Mouse (Mus musculus) embryonic facial prominence, embryonic 13.5 days (tissue): ENCODE results near the gene Slc4a7. TPM values are rescaled to one million over a fixed set of nuclear protein-coding genes. Genes with fewer than 3 reads are reported as not detected.

Experiments used
- ATAC-seq: fragments of 200-750 bp; cut with Nextera tagmentation; 2 replicates; pipeline ENCODE4 v1.8.0; 2017; ENCODE audit warnings: low read depth; ENCODE audit not compliant: insufficient number of reproducible peaks, insufficient read depth, low FRiP score, low TSS enrichment
- H3K27ac ChIP-seq: fragments of 300-500 bp; sonication (generic); 2 replicates; pipeline ENCODE4 v1.5.1; 2015; ENCODE audit warnings: moderate library complexity, mild to moderate bottlenecking, inconsistent platforms
- H3K27me3 ChIP-seq: fragments of 300-500 bp; sonication (generic); 2 replicates; pipeline ENCODE4 v1.6.1; 2015; ENCODE audit warnings: mild to moderate bottlenecking, inconsistent platforms
- H3K36me3 ChIP-seq: fragments of 300-500 bp; sonication (generic); 2 replicates; pipeline ENCODE4 v1.6.1; 2015; ENCODE audit warnings: mild to moderate bottlenecking, inconsistent platforms
- H3K4me1 ChIP-seq: fragments of 300-500 bp; sonication (generic); 2 replicates; pipeline ENCODE4 v1.6.1; 2015; ENCODE audit warnings: inconsistent platforms
- H3K4me2 ChIP-seq: fragments of 300-500 bp; sonication (generic); 2 replicates; pipeline ENCODE4 v1.6.1; 2015; ENCODE audit warnings: moderate library complexity, mild to moderate bottlenecking, inconsistent platforms
- H3K4me3 ChIP-seq: fragments of 300-500 bp; sonication (generic); 2 replicates; pipeline ENCODE4 v1.5.1; 2015; ENCODE audit warnings: mild to moderate bottlenecking, inconsistent platforms
- H3K9ac ChIP-seq: fragments of 300-500 bp; sonication (generic); 2 replicates; pipeline ENCODE4 v1.6.1; 2015; ENCODE audit warnings: mild to moderate bottlenecking, inconsistent platforms
- H3K9me3 ChIP-seq: fragments of 300-500 bp; sonication (generic); 2 replicates; pipeline ENCODE4 v1.6.1; 2016; ENCODE audit warnings: inconsistent platforms
- WGBS: fragments of 180-500 bp; shearing (Covaris S2); methylation state at CpG from one replicate; pipeline ENCODE4 v1.1.7; 2015; ENCODE audit warnings: mixed read lengths; 5-methylcytosine and 5-hydroxymethylcytosine counted together
- polyA plus RNA-seq: library from polyadenylated mRNA; unstranded; fragments of >200 nt; fragmentation: Nextera tagmentation; extraction: Ambion mirVana; gene quantifications from 2 replicates; pipeline ENCODE4 v1.2.1, GENCODE M21; 2015

The Slc4a7 gene
- polyA plus RNA-seq = 22.2 and 23.3 TPM in 2 replicates

DNA sequence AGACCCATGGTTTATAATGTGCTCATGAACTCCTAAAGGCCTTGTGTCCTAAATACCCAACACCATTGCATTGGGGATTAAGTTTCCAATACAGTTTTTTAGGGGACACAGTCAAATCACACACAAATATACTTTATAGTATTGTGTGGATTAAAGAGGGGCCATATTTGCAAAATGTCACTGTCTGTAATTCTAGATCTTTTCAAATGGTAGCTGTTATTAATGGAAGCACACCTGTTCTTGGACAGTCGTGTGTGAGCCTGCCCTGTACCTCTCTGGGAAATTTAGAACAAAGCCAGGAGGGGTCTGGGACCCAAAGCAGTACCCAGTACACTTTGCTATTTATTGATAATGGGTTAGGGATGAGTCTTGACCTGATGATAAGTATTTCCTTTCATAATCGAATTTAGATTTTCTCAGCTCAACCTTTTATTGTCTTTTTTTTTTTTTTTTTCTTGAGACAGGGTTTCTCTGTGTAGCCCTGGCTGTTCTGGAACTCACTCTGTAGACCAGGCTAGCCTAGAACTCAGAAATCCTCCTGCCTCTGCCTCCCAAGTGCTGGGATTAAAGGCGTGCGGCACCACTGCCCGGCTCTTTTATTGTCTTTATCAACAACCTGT is at the start of gene Slc4a7:
TSS of gene Slc4a7 (plus strand) at position 570 of the 620 bp plus-strand sequence.
- Histone ChIP-seq H3K4me2 (peak within 1 kb of the TSS; percentile 64), H3K4me3 (peak within 1 kb of the TSS; percentile 91), H3K9me3 (no peaks in the 10 kb centered on the region), H3K4me1 (peaks cover 16% of the 10 kb centered on the region), H3K9ac (peak within 1 kb of the TSS; percentile 98), H3K27me3 (no peaks in the 10 kb centered on the region), H3K36me3 (no peaks in the 10 kb centered on the region), H3K27ac (peak within 1 kb of the TSS; percentile 98)
- 87% methylated on average over 5 of the region's 5 CpGs for WGBS
- no peak for ATAC-seq

DNA sequence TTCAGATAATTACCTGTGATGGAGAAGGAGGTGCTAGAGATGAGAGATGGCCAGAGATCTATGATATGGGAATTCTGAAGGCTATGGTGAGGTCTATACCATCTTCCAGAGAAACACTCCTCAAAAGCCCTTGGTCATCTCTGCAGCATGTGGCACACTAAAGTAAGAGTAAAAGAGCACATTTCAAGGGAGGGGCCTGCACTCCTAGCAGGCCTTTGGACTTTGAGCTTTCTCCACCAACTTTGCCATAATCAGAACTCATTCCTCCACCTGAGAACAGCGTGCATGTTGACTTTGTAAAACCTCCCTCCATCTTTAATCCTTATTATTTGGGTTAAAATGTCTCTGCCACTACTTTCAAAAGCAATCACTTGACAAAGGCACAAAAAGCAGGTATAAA is 31.5 kb upstream of the Slc4a7 start:
- no peaks in the 10 kb centered on the region for H3K9me3 ChIP-seq
- no peak overlapping the region for H3K4me2 ChIP-seq
- ATAC-seq = no peak
- 81% methylated on average over 1 of the region's 1 CpGs for WGBS
- H3K4me3 ChIP-seq = no peak overlapping the region
- H3K27me3 ChIP-seq = no peaks in the 10 kb centered on the region
- no peak overlapping the region for H3K9ac ChIP-seq
- no peaks in the 10 kb centered on the region for H3K4me1 ChIP-seq
- H3K36me3 ChIP-seq = no peaks in the 10 kb centered on the region
- H3K27ac ChIP-seq = no peak overlapping the region

DNA sequence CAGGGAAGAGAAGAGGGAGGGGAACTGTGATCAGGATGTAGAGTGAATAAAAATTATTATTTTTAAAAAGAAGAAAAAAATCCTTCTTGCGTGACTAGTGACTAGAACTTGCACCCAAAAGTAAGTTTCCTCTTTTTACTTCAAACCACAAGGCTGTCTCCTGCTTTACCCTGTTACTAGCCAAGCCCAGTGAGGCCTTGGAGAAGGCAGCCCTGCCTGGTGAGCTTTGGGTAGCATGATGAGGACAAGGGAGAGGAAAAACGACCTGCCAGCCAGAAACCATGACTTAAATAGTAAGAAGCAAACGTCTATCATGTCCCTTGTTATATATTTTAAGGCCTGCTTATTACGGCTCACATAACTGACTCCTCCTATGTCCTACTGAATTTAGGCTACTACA is 20.5 kb upstream of the Slc4a7 start:
- Histone ChIP-seq H3K4me3 (no peak overlapping the region), H3K4me1 (no peaks in the 10 kb centered on the region), H3K36me3 (no peaks in the 10 kb centered on the region), H3K27me3 (no peaks in the 10 kb centered on the region), H3K4me2 (no peak overlapping the region), H3K27ac (no peak overlapping the region), H3K9ac (no peak overlapping the region), H3K9me3 (no peaks in the 10 kb centered on the region)
- ATAC-seq = no peak
- 69% methylated on average over 4 of the region's 4 CpGs for WGBS

DNA sequence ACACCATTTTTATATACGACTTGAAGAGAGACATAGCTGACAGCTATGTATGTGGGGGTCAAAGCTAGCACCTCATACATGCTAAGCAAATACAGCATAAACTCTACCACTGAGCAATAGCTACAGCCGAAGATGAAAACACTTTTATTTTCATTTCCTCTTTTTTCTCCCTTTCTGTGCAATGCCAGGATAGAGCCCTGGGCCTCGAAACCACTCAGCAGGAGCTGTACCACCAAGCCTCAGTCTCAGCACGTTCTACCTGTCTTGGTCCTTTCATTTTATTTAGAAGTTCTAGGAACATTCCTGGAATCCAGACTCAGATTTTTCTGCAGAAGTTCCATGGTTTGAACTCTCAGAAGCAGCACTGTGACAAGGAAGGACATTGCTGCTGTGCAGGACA is 17.3 kb upstream of the Slc4a7 start:
- Histone ChIP-seq H3K4me1 (no peaks in the 10 kb centered on the region), H3K4me2 (no peak overlapping the region), H3K27me3 (no peaks in the 10 kb centered on the region), H3K27ac (no peak overlapping the region), H3K9ac (no peak overlapping the region), H3K36me3 (no peaks in the 10 kb centered on the region), H3K4me3 (no peak overlapping the region), H3K9me3 (no peaks in the 10 kb centered on the region)
- no peak for ATAC-seq
- 75% methylated on average over 4 of the region's 4 CpGs for WGBS

DNA sequence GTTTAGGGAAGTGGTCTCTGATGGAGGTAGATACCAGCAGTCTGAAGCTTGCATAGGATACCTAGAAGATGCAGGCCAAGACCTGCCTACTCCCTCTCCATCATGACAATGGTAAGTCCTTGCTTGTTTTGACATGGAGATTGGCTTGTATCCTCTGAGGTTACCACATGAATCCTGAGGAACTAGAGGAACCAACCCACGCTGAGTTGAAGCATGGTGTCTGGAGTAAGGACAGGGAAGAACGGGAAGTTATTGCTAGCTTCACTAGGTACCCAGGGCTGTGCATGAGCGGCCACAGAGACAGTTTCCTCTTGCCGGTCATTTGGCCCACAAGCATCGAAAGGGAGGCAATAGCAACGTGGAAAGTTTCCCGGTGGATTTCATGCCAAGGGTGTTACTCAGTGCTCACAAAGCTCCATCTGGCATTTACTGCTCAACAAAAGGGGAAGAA is 16.0 kb upstream of the Slc4a7 start:
- WGBS = 79% methylated on average over 7 of the region's 7 CpGs
- ATAC-seq = no peak
- Histone ChIP-seq H3K27ac (no peak overlapping the region), H3K36me3 (no peaks in the 10 kb centered on the region), H3K4me2 (no peak overlapping the region), H3K9me3 (no peaks in the 10 kb centered on the region), H3K27me3 (no peaks in the 10 kb centered on the region), H3K9ac (no peak overlapping the region), H3K4me3 (no peak overlapping the region), H3K4me1 (no peaks in the 10 kb centered on the region)

DNA sequence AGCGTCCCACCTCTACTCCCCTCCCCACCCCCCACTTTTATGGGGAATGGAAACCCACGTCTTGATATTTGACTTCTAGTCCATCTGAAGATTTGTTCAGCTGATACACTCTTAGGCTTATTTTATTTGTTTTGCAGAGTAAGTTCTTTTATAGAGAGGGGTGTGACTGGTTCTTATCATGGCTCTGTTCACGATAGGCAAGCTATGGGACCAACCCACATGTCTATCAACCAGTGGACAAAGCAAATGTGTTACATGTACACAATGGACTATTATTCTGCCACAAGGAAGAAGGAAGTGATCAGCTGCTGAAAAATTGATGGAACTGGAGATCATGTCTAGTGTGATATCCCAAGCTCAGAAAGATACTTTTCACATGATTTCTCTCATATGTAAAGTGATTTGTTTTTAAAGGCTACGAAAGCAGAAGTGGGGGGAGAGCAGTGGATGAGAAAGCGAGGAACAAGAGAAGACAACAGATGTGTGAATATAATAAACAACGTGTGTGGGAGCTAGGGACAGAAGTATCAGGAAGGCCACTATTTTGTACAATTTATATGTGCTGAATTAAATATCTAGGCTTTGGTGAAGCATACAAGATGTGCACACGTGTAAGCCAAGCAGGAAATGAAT is 14.7 kb upstream of the Slc4a7 start:
- no peak overlapping the region for H3K4me2 ChIP-seq
- no peaks in the 10 kb centered on the region for H3K9me3 ChIP-seq
- H3K4me1 ChIP-seq = no peaks in the 10 kb centered on the region
- ATAC-seq = no peak
- H3K36me3 ChIP-seq = no peaks in the 10 kb centered on the region
- no peak overlapping the region for H3K9ac ChIP-seq
- WGBS = 71% methylated on average over 7 of the region's 7 CpGs
- no peaks in the 10 kb centered on the region for H3K27me3 ChIP-seq
- no peak overlapping the region for H3K4me3 ChIP-seq
- no peak overlapping the region for H3K27ac ChIP-seq

DNA sequence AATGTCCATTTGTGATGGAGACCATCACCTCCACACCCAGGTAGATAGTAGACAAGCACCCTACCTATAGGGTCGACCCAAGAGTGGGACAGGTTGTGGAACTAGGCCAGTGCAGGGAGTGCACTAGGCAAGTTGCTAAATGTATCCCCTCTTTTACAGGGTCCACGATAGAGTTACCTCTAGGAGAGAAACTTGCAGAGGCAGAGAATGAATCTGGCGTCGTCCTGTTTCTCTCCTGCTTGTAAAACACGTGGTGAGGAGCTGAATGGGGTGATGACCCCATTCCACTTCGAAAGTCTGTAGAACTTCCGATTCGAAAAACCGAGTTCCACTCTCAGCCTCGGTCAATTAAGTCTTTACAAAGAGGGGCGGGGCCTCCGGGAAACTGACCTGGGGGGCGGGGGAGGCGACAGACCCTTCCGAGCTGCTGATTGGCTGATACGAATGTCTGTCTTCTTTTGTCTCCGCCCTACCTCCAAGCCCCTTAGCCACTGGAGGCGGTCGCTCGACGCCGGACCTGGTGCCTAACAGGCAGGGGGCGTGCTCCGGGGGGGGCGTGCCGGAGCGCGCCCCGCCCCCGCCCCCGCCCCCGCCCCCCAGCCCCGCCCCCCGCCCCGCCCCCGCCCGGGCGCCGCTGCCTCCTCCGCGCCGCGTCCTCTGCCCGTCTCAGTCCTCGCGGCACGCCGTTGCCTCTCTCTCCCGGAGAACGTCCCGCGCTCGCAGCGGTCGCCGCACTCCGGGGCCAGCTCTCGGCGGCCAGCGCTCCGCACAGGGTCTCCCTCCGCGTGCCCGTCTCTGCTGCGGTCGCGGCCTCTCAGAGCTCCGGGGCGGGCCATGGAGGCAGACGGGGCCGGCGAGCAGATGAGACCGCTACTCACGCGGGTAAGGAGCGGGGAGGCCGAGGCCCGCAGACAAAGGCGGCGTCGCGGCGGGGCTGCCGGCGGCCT is 593 bp downstream of the Slc4a7 start:
- H3K4me3 ChIP-seq = peak overlapping the region; percentile 91
- H3K9me3 ChIP-seq = no peaks in the 10 kb centered on the region
- peak overlapping the region; percentile 98 for H3K27ac ChIP-seq
- no peaks in the 10 kb centered on the region for H3K27me3 ChIP-seq
- H3K9ac ChIP-seq = peak overlapping the region; percentile 98
- under 1% methylated on average over 40 of the region's 85 CpGs for WGBS
- ATAC-seq = peak; percentile 98
- peak overlapping the region; percentile 64 for H3K4me2 ChIP-seq
- peaks cover 16% of the 10 kb centered on the region for H3K4me1 ChIP-seq
- H3K36me3 ChIP-seq = no peaks in the 10 kb centered on the region

DNA sequence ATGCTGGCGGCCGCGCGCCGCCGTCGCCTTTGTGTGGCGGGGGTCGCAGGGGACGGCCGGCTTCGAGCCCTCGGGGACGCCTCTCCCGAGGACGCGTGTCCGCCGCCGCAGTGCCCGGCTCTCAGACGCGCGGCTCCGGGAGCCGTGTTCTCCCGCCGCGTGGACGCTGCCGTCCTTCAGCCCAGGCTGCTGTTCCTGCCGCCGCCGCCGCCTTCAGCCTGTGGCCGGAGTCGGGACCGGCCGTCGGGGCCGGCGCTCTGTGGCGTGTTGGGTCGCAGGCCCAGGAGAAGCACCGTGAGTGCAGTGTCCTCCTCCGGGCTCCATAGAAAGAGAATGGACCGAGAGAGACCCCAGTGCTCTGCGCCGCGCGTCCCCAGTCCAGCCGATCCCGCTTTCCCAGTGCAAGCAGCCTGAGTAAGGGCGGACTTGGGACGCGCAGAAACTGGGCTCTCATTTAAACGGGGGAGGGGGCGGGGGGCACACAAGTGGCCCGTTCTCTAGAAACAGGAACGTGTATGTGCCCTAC is 1.3 kb downstream of the Slc4a7 start:
- H3K36me3 ChIP-seq = peaks cover 2% of the 10 kb centered on the region
- H3K4me2 ChIP-seq = peak overlapping the region; percentile 64
- H3K4me3 ChIP-seq = peak overlapping the region; percentile 91
- ATAC-seq = peak; percentile 23
- H3K9me3 ChIP-seq = no peaks in the 10 kb centered on the region
- H3K9ac ChIP-seq = peak overlapping the region; percentile 98
- under 1% methylated on average over 48 of the region's 60 CpGs for WGBS
- H3K27me3 ChIP-seq = no peaks in the 10 kb centered on the region
- H3K4me1 ChIP-seq = peaks cover 16% of the 10 kb centered on the region
- peak overlapping the region; percentile 98 for H3K27ac ChIP-seq

DNA sequence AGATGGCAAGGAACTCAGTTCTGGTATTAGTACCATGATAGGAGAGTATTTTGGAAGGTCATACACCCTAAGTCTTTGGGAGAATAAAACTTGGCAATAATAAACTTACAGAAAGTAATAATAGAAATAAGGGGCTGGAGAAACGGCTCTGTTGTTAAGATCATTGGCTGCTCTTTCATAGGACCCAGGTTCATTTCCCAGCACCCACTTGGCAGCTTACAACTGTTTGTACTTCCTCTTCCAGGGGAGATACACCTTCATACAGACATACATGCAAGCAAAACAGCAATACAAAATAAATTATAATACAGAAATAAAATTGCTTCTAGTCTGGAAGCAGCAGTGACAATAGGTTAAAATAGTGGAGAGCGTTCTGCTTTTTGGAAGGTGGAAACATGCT is 2.6 kb downstream of the Slc4a7 start:
- Histone ChIP-seq H3K4me2 (peak overlapping the region; percentile 64), H3K9ac (peak overlapping the region; percentile 98), H3K9me3 (no peaks in the 10 kb centered on the region), H3K27me3 (no peaks in the 10 kb centered on the region), H3K36me3 (peaks cover 5% of the 10 kb centered on the region), H3K27ac (no peak overlapping the region), H3K4me1 (peaks cover 16% of the 10 kb centered on the region), H3K4me3 (peak overlapping the region; percentile 91)
- WGBS = 74% methylated on average over 2 of the region's 2 CpGs
- no peak for ATAC-seq

DNA sequence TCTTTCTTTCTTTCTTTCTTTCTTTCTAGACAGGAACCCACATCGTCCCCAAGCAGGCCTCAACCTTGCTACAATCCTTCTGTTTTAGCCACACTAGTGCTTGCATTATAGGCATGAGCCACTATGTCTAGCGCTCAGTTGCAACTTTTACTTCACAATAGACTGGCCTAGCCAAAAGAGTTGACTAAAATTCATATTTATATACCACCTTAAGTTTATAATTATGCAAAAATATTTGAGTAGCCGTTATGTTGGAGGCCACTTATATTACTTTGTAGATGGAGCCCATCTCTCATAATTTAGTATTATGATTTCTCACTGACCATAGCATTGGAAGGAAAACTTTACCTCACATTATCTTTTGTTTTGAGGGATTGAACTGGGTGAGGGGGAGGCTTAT is 3.0 kb downstream of the Slc4a7 start:
- WGBS = 81% methylated on average over 3 of the region's 3 CpGs
- Histone ChIP-seq H3K27me3 (no peaks in the 10 kb centered on the region), H3K4me3 (no peak overlapping the region), H3K27ac (no peak overlapping the region), H3K4me2 (peak overlapping the region; percentile 64), H3K36me3 (peaks cover 5% of the 10 kb centered on the region), H3K9me3 (no peaks in the 10 kb centered on the region), H3K9ac (no peak overlapping the region), H3K4me1 (peaks cover 16% of the 10 kb centered on the region)
- no peak for ATAC-seq

DNA sequence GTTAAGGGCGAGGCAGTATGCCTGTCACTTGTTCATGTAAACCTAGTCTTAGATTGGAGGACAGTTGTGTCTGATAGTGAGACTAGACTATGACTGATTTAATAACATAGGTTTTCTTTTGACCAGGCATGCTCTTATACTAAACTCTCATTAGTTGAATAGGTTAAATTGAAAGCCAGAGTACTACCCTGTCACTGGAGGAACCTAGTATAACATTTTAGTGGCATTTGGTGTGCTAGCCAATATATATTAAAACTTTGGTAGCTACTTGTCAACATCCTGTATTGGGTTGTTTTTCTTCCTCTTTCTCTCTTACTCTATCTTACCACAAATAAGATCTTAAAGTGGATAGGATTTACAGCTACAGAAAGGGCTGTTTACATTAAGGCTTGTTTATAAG is 4.3 kb downstream of the Slc4a7 start:
- Histone ChIP-seq H3K9me3 (no peaks in the 10 kb centered on the region), H3K36me3 (peaks cover 14% of the 10 kb centered on the region), H3K9ac (no peak overlapping the region), H3K27ac (no peak overlapping the region), H3K4me3 (no peak overlapping the region), H3K27me3 (no peaks in the 10 kb centered on the region), H3K4me1 (peaks cover 16% of the 10 kb centered on the region), H3K4me2 (0 out of 2 replicates have a peak overlapping the region, but pooled peaks have one; percentile 7)
- 53% methylated on average over 1 of the region's 1 CpGs for WGBS
- no peak for ATAC-seq
